In genomic region chr10:66953976-66954505, GRCm38 (mm10) we compare ENCODE assay signal across 13 mouse cellular contexts.
DNase-seq lines count a peak whose midpoint lies in the region; ATAC-seq and TF ChIP-seq lines count a peak whose summit lies in the region.
"Had no signal": no experiment of that assay in that cellular context is flagged by ENCODE, and none has a peak within 500 bp of the region (broad histone marks: within the 10 kb centered on the region; RNA-seq: fewer than 3 reads in every experiment).

No protein-coding gene starts in this region.

- no peak overlapping the region; the same call in 1 of the 2 replicates for H3K27ac ChIP-seq in heart, adult 2 months
- no peak overlapping the region for H3K27ac ChIP-seq in heart, embryonic 10.5 days
- H3K27ac ChIP-seq: hindbrain, embryonic 14.5 days; neural tube, embryonic 13.5 days had no signal

- intact Hi-C loops in heart, adult 2 months (cut with DNase I): no loop called here
- intact Hi-C loops in heart, postnatal 14 days (cut with DNase I): no loop called here

- DNase-seq in heart, adult 2 months: peak; percentile 50 to 61
- no peak for DNase-seq in heart, embryonic 10.5 days (ENCODE audit: low spot score)
- peak; percentile 22 to 24 for DNase-seq in B cell, adult 2 months
- DNase-seq in heart, postnatal 14 days: peak; percentile 45 to 60
- DNase-seq in ovary, postnatal 14 days (ENCODE audit: low spot score): no peak
- DNase-seq in thymus, postnatal 10 days (ENCODE audit: low spot score in 2 of 2): no peak
- DNase-seq: forebrain, postnatal 0 days; kidney, postnatal 36 days; right cerebral cortex, postnatal 25 days had no signal

- ATAC-seq in CD4-positive, CD25-positive, alpha-beta regulatory T cell, adult 4 months: peak; percentile 16
- ATAC-seq: forebrain, postnatal 0 days; Patski had no signal

- peaks cover 4% of the 10 kb centered on the region for H3K4me1 ChIP-seq in heart, adult 2 months (ENCODE audit: control insufficient read depth, insufficient read depth, low read length)
- H3K4me1 ChIP-seq in heart, embryonic 10.5 days: 0 out of 2 replicates have a peak, but pooled peaks cover 6% of the 10 kb centered on the region

- no peak for TF ChIP-seq POLR2A in heart, adult 2 months (IDR thresholded peaks at IDR 0.05; ENCODE audit: insufficient read depth, low read depth, low read length)

- TF ChIP-seq CTCF in heart, adult 2 months (IDR thresholded peaks at IDR 0.05): no peak

- no peaks in the 10 kb centered on the region for H3K36me3 ChIP-seq in heart, adult 2 months (ENCODE audit: control insufficient read depth, insufficient read depth, low read length)
- H3K36me3 ChIP-seq in heart, embryonic 10.5 days: no peaks in the 10 kb centered on the region
- H3K36me3 ChIP-seq: neural tube, embryonic 13.5 days had no signal

- no peak overlapping the region for H3K9ac ChIP-seq in heart, adult 2 months (ENCODE audit: low read depth, low read length)
- H3K9ac ChIP-seq: forebrain, postnatal 0 days; hindbrain, embryonic 14.5 days; neural tube, embryonic 13.5 days had no signal

- no peak for TF ChIP-seq EP300 in heart, adult 2 months (IDR thresholded peaks at IDR 0.05; ENCODE audit: insufficient read depth, low read depth, low read length)

- WGBS in heart, adult 2 months: 9% methylated on average over 4 of the region's 4 CpGs
- WGBS in heart, embryonic 10.5 days: 57% methylated on average over 4 of the region's 4 CpGs

- H3K79me2 ChIP-seq in heart, adult 2 months (replicated peaks; ENCODE audit: control insufficient read depth, insufficient read depth, low read length): no peaks in the 10 kb centered on the region

- no peaks in the 10 kb centered on the region for H3K27me3 ChIP-seq in heart, adult 2 months (ENCODE audit: control insufficient read depth, insufficient read depth, low read length)
- no peaks in the 10 kb centered on the region for H3K27me3 ChIP-seq in heart, embryonic 10.5 days (ENCODE audit: insufficient read depth, poor library complexity, severe bottlenecking)
- H3K27me3 ChIP-seq: neural tube, embryonic 13.5 days; Patski had no signal

- no peaks in the 10 kb centered on the region for H3K9me3 ChIP-seq in heart, embryonic 10.5 days
- H3K9me3 ChIP-seq: neural tube, embryonic 13.5 days had no signal

- no peak overlapping the region for H3K4me3 ChIP-seq in heart, adult 2 months
- no peak overlapping the region for H3K4me3 ChIP-seq in heart, embryonic 10.5 days
- H3K4me3 ChIP-seq: neural tube, embryonic 13.5 days had no signal

Comparison
In these comparisons a context has a peak if more than half of its experiments do, and no peak if none do; other contexts are left out.
1. DNase-seq: peak in heart, adult 2 months (2 of 2), B cell, adult 2 months (2 of 2) and heart, postnatal 14 days (2 of 2); none in heart, embryonic 10.5 days (single experiment), ovary, postnatal 14 days (single experiment) and thymus, postnatal 10 days (0 of 2).